Mouse (Mus musculus) heart, adult 11 months (tissue): ENCODE data around the gene Majin.
A peak's percentile ranks its signal among the peaks of the same experiment; 100 is the strongest.

ENCODE experiments used
- DNase-seq: peaks from one replicate; pipeline ENCODE4 v3.0.0; 2022

Gene Majin

DNA sequence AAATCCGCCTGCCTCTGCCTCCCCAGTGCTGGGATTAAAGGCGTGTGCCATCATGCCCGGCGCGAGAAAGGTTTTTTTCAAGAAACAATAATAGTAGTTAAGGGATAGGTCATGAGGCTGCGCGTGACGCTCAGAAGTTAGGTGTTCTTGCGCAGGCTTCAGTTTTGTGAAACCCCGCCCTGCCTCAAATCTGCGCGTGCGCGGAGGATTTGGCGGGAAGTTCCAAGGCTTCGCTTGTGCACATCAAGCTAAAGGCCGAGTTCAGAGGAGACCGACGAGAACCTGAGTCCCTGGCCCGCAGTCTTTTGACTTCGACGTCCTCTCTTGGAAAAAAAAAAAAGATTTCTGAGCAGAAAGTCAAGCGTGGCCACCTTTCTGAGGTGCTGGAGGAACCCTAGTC, at the start of gene Majin:
Gene Majin (plus strand): TSS at position 258 of the 400 bp plus-strand sequence.
- DNase-seq = no peak

DNA sequence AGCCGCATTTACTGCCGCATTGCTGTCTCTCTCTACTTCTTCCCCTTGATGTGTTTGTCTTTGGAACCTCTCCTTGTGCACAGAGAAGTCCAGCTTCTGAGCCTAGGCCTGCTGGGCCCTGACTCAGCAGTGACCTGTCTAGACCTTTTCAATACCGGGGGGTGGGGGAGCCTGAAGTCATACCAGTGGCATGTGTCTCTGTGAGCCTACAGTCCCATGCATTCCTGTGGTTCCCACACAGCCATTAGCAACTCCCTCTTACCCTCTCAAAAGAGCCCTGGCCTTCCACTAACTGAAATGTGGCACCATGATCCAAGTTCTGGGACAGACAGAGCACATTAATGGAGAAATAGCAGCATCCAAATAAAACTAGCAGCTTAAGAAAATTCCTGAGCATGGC, 47.8 kb upstream of the Majin start:
- DNase-seq = no peak

DNA sequence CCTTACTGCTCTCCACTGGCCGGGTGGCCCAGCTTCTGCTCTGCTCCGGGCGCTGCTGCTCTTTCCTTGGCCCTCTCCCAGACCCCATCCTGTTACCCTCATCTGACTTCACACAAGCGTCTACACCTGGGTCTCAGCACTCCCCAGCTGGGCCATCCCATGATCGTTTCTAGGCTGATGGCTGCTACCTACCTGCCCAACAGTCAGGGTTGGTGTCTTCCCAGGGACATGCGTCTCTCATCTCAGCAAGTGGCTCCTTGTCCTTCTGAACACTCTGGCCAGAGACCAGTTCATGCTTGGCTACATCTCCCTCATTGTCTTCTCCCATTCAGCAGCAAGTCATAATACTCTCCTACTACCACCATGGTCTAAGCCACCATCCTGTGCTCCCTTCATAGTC, 44.5 kb upstream of the Majin start:
- peak; percentile 94 for DNase-seq

DNA sequence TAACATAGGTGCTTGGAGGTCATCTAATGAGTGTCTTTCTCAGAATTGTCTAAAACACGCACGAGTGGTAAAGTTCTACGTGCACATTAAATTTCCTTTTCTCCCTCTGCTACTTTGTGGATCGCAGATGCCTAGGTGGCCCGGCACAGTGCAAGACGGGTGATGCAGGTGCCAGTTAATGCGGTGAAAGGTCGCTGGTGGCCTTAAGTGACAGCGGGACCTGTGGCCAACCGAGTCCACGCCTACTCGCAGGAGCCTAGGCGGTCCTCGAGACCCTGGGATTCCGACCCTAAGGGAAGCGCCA, 43.9 kb upstream of the Majin start:
- DNase-seq = no peak

DNA sequence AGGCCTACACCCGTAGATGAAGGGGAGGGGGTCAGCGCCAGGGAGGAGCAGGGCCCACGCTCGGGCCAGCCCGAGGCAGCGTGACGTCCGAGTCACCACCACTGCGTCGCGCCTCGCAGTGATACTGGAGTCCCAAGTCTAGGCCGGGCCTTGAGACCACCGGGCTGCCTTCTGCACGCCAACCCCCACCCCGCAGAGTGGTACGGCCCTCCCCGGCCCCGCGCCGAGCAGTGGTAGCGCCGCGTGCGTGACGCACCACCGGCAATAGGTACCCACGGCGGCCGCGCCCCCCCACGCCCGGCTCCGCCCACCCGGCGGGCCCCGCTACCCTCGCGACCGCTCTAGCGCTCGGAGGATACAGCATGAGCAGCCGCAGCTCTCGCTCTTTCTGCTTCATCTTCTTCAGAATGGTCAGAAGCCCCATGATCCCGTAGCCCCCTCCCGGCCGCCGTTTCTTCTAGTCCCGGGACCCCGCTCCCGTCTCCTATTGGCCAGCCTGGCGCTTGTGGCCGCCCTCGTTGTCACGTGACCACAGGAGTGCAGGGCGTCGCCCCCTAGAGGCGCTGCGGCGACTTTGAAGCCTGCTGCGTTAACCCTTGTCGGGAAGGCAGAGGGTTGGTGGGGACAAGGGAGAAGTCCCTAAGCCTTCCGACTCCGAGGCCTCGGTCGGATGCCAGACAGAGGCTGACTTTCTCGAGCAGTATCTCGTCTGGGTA, 43.4 kb upstream of the Majin start, which contains the start of gene Batf2:
Gene Batf2 (plus strand): TSS at position 306 of the 716 bp plus-strand sequence.
- DNase-seq = peak; percentile 99

DNA sequence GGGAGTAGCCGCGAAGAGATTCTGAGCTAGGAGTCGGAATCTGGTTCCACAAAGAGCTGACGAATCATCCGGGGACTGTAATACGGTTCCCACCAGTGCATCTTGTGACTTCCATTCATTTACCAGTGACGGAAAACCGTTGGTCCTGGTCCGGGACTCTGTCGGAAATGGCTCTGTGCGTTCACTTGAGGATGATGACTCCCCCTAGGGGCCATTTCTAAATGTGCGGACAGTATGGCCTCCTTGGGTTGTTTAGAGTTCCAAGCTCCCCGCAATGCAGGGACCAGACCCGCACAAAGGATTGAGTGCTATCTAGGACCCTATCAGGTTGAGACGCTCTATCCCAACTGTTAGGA, 42.8 kb upstream of the Majin start, which contains the start of gene Arl2:
Gene Arl2 (minus strand): TSS at position 155 of the 356 bp plus-strand sequence.
- DNase-seq = no peak

DNA sequence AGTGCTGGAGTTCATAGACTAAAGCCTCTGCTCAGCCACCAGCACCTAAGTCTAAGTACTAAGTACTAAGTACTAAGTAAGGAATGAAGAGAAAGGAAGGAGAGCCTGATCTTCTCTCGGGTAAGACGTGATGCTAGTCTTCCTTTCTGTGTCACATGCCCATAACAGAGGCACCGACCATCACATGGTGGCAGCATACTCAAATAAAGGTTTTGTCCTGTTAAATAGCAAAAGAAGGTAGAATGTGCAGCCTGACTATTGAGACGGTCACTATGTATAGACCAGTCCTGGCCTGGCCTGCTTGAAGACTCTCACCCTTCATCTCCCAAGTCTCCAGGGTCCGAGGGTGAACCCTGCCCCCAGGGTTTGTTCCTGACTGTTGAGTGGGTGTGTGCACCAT, 39.3 kb upstream of the Majin start:
- no peak for DNase-seq

DNA sequence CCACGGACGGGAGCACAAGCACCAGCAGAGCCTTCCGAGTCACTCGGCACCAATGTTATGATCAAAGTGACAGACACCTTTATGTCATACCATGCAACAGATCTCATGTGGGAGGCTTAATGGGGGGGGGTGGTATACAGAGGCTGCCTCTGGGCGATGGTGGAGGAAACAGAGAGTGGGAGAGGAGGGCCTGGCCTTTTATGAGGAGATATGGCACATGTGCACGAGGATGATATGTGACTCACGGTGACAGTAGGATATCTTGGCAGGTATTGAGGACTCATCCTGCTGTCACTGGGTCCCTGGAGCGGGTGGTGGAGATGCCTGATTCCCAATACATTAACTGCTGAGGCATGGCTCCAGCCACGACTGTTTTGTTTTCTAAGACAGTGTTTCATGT, 29.0 kb upstream of the Majin start:
- no peak for DNase-seq

DNA sequence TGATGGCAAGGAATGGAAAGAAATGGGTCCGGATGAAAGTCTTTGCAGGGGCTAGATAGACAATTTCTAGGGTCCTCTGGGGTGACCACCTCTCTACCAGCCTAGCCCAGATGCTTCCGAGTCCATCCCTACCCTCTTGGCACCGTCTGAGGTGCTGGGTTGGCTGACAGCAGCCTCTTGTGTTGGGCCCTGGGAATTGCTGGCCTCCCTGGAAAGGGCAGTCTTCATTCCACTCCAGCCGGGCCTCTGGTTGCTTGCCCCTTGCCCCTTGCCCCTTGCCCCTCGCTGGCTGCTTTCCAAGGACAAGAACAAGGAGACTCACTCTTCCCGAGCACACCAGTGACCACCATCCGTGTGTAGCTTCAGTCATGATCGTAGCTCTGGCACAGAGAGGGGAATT, 27.8 kb upstream of the Majin start:
- no peak for DNase-seq

DNA sequence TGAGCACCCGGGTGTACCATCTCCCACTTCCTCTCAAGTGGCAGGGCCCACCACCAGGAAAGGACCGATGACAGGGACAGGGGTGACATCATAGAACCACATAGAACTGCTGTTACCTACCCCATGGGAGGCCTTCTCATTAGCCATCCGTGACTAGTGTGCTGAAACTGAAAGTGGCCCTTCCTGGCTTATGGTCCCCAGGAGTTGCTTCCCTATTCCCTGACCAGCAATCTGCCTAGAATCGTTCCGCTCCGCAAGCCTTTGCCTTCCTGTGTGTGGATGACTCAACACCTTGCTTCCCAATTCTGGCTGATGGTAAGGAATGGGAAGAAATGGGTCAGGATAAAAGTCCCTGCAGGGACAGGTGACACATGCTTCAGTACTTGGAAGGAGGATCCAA, 27.0 kb upstream of the Majin start:
- DNase-seq = peak; percentile 90

DNA sequence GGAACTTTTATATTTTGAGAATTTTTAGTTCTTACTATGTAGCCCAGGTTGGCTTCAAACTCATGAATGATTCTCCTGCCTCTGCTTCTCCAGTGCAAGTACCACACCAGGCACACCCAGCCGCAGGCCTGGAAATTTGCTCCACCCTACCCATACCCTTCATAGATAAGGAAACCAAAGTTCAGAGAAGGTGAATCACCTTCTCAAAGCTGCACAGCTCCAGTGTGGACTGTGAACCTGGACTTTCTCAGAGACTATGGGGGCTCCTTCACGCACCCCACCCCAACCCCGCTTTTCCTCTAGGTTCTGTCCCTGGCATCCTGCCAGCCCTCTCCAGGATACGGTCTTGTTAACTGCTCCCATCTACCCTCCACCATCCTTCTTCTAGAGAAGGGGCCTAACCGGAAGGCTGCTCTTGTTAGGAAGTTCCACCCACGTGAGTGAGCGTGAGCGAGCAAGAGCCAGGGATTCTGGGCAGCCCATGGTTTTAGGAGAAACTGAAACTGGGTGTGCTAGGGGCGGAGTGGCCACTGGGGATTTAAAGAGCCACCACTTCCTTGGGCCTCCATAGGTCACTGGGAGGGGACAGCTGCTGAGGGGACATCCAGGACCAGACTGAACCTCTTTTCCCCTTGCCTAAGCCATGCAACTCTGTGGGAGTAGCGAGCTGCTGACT, 20.2 kb upstream of the Majin start:
- peak; percentile 98 for DNase-seq

DNA sequence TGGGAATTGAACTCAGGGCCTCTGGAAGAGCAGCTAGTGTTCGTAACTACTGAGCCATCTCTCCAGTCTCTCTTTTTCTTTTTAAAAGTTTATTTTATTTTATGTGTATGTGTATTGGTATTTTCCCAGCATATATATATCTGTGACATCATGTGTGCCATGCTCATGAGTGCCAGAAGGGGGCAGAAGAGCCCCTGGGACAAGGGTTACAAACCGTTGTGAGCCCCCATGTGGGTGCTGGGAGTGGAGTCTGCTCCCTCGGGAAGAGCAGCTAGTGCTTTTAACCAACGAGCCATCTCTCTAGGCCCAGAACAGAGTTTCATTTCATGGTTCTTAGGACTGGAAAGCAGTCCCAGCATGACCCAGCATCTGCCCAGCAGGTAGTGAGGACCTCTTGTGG, 17.4 kb upstream of the Majin start:
- DNase-seq = no peak

DNA sequence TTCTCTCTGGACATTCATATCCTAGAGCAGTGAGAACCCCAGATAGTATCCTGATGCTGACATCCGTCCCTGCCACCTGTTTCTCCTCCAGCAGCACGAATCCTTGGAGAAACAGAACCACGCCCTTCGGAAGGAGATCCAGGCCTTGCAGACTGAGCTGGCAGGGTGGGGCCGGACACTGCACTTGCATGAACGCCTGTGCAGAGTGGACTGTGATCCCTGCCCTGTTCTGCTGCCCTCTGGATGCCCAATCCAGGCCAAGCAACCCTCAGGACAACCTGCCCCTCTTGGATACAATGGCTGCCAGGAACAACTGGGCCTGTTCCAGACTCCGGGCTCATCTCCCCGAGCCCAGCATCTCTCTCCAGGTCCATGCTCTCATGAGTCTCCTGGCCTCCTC, 13.0 kb upstream of the Majin start:
- DNase-seq = no peak

DNA sequence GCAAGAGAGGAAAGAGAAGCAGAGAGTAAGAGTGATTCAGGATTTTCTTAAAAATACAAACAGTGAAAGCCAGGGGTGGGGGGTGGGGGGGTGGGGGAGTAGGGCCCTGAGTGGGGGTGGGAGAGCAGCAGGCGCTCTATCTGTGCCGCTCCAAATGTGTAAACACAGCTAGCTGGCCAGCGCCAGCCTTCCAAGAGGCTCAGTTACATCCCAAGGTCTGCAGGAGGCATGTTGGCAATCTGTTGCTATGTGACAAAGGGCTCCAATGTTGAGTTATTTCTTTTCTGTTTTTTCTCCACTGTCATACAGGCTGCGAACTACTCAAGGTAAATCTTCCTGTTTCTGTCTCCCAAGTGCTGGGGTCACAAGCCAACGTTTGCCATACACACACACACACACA, 9.4 kb upstream of the Majin start:
- no peak for DNase-seq

DNA sequence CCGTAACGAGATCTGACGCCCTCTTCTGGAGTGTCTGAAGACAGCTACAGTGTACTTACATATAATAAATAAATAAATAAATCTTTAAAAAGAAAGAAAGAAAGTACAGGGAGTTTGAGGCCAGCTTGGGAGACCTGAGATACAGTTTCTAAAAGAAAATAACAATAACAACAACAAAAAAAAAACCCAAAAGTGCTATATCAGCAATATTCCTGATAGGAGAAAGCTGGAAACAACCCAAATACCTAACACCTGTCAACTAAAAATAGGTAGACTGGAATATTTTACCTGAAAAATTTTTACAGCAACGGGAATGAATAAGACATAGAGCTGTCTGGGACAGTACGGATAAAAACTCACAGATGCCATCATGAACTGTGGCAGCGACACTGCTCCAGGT, 5.4 kb upstream of the Majin start:
- DNase-seq = no peak

DNA sequence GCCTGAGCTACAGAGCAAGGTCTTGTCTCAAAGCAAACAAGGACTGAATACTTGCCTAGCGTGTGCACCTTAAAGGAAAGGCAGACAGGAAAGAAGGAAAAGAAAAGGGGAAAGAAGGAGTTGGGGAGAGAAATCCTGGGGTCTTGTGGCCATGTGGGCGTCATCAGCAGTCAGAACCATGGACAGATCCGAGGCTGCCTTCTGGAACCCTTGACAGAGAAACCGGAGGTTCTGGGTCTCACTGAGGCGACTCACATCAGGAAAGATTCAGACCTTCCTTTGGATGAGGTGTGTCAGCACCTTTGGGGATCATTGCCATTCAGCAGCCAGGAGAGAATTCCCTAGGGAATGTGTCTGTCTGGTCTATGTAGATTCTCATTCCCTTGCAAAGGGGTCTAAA, 2.6 kb upstream of the Majin start:
- DNase-seq = no peak

DNA sequence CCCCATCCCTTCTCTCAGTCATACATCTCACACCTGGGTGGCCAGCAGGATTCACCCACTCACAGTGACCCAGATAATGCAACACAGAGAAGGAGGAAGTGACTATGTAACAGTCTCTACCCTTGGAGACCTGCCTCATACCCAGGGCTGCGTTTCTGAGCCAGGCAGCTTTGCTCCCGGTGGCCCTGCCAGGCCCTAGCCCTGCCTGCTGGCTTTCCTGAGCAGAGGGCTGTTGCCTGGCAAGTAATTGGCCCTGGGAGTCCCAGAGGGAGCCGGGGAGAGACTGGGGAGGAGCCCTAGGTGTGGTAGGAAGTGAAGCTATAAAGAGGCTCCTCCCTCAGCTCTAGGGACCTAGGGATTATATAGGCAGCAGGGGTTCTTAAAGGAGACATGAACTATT, 1.7 kb upstream of the Majin start:
- no peak for DNase-seq

DNA sequence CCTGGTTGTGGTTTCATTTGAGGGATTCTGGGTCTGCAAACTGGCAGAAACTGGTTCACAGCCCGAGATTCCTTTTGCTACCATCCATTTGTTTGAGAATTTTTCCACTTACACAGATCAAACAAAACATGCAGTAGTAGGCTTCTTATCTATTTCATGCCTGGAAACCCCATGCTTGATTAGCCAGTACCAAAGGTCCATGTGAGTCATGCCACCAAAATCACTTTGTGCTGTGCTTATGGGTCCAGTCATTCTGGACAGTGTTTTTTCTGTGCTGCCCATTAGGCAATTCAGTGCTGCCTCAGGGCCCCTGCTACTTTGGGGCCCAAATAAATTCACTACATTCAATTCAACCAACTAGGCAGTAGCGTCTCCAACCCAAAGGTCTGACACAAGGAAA, 20.1 kb downstream of the Majin start:
- DNase-seq = no peak

DNA sequence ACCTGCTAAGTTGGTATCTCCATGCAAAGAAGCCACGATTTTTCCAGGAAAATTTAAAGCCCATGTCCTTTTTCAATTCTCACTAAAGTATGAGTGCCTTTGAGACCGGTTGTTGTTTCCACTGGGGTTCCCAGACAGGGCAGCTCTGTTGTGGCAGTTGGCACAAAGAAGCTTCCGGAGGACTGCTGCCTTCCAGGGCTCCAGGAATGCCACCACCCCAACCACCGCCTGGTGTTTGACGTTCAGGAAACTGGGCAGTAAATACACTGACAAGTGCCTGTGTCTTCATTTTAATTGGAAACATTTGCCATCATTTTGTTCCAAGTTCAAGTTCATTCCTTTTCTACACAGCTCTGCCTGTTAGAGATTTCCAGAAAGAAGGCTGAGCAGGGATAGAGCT, 22.5 kb downstream of the Majin start:
- no peak for DNase-seq

DNA sequence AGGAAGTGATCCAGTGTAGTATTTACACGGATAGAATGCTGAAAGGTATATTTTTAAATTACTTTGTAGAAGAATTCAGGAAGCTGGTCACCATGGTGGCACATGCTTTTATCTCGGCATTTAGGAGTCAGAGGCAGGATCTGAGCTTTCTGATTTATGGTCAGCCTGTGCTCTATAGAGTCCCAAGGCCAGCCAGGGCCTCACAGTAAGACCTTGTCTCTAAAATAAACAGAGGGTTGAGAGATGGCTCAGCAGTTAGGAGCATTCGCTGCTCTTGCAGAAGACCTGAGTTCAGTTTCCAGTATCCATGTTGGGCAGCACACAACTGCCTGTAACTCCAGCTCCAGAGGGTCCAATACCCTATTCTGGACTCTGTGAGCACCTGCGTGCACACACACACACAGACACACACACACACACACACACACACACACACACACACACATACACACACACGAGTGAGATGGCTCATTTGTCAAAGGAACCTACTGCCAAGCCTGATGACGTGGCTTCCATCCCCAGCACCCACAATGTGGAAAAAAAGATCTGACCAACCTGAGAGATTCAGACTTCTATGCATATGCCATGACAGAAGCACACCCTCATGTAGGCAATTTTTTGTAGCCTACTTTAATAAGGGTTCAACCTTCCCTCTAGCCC, 32.0 kb downstream of the Majin start:
- no peak for DNase-seq

DNA sequence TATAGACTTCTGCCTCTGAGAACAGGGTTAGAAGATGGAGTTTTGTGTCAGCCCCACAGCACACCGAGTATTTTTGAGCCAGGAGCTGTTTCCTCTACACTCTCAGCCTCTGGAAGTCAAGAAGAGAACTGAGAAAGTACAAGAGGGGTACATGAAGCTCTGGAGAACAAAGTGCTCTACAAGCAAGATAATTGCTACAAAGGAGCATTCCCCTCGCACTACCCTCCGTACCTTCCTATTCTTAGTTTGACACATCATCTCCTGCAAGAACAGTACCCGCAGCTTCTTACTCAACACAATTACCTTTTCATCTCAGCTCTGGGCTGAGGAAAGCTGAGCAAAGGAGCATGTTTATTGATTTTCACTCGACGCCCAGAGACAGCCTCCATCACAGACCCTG, 34.4 kb downstream of the Majin start:
- peak; percentile 55 for DNase-seq

DNA sequence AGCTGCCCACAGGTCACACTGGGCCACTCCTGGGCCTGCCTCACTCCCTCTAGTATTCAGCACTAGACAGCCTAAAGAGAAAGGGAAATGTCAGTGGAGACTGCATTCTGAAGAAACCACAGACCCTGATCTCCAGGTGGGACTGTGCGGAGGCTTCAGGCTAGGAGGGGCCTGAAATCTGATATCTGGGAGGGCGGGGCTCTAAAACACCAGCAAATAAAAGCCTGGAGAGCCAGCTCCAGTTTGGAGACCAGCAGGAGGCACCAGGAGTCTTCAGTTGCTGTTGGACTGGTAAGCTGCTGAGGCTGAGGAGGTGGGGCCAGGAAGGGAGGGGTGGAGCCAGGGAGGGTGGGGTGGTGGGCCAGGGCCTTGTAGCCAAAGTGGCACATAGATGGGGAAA, 41.9 kb downstream of the Majin start, which contains the start of gene Gpha2:
Gene Gpha2 (plus strand): TSS at position 246 of the 400 bp plus-strand sequence.
- peak; percentile 87 for DNase-seq

DNA sequence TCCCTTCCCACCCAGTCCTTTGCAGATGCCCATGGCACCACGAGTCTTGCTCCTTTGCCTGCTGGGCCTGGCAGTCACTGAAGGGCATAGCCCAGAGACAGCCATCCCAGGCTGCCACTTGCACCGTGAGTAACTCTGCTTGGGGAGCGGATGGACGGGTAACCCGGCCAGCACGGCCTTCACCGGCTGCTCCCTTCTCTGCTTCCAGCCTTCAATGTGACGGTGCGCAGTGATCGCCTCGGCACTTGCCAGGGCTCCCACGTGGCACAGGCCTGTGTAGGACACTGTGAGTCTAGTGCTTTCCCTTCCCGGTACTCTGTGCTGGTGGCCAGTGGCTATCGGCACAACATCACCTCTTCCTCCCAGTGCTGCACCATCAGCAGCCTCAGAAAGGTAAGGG, 42.6 kb downstream of the Majin start:
- no peak for DNase-seq

DNA sequence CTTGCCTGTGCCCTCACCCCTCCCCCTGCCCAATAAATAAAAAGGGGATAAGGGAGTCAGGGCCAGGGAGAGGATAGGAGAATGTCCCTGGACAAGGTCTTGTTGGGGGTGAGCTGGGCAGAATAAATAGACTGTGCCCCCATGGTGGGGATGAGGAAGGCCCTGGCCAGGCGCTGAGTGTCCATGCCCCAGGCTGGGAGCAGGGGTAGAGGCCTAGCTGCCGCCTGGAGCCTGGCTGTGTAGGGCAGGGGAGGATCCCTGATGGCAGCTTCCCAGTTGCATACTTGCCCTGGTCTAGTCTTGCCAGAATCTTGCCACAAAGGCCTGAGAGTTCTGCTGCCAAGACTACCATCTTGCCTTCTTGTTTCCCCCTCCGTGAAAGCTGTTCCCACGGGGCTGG, 43.7 kb downstream of the Majin start:
- DNase-seq = peak; percentile 92
